Mouse (Mus musculus): ENCODE data around the gene Skap2.
A peak's percentile ranks its signal among the peaks of the same experiment; 100 is the strongest.

Skap2 gene

DNA sequence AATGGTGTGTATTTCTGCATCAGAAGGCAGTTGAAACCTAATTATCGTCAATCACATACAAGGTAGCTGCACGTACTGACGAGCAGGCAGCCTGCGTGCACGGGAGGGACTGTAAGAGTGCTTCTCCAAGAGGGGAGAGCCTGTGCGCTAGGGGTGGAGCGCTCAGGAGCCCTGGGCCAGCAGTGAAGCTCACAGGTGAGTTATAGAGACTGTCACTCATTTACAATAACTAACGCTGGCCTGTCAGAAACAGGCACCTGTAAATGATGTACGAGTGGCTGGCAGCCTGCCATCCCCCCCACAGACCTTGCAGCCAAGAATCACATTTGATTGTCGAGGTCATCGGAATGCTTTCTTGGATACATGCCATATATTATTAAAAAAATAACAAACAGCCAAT lies 168.2 kb downstream of the Skap2 start:
- DNase-seq (ENCODE audit: low read depth, low spot score) = no peak

DNA sequence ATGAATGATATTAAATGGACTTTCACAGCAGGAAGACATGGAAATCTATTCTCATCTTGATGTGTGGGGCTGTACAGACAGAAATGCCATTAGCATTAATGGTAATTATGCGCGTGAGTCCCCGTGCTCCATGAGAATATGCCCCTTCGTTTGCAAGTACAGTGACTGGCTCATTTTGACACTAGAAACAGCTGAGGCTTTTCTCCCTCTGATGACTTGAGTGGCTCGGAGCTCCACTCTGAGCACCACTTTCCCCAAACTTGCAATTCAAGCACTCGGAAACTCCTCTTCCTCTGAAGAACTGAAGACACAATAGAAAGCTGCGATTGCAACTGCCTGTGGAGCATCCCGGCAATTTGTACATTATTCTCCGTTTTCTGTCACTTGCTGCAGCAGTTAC lies 169.3 kb downstream of the Skap2 start:
- no peak for DNase-seq (ENCODE audit: low read depth, low spot score)

DNA sequence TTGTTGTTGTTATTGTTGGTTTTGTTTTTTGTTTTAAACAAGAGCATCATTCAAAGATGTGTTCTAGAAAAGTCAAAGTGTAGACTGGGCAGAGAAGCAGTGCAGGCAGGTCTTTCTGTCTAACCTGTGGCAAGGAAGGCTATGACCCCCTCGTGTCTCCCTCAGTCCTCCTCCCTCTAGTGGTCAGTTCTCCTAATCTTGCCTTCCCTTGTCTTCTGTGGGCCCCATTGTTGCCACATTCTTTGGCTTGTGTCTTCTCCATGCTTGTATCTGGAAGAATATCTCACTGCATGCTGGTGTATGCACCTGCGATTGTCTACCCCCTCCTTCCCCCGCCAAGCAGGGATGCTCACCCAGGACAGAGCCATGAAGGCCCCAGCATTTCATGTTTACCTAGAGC lies 174.2 kb downstream of the Skap2 start:
- DNase-seq (ENCODE audit: low read depth, low spot score) = peak; percentile 7

DNA sequence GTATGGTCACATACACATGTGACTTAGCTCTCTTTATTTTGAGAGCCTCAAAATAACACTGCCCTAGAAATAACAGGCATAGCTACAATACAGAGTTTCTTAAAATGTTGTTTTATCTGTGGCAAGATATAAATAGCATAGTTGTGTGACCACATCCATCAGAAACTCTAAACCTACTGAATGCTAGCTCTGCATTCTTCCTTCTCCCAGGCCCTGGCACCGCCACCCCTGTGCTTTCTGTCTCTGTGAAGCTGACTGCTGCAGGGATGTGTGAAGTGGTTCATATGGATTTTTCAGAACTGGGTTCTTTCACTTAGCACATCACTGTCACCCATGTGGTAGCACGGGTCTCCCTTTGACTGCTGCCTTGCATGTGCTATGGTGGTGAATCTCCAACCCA lies 179.0 kb downstream of the Skap2 start:
- DNase-seq (ENCODE audit: low read depth, low spot score) = no peak

DNA sequence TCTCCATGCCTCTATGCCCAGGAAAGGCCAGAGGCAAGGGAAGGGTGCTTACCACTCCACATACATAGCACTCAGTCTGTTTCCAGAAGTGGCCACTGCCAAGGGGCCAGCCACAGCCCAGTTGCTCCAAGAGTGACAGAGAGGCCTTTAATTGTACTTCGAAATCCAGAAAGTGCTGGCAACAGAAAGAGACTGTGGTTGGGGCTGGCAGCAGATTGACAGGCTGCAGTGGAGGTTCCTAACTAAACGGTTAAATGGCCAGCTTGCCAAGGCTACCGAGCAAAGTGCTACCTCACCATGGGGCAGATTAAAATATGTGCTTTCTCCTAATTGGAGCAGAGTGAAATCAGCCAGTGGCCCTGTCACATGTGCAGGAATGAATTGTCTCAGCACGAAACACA lies 186.7 kb downstream of the Skap2 start:
- DNase-seq (ENCODE audit: low read depth, low spot score) = no peak

DNA sequence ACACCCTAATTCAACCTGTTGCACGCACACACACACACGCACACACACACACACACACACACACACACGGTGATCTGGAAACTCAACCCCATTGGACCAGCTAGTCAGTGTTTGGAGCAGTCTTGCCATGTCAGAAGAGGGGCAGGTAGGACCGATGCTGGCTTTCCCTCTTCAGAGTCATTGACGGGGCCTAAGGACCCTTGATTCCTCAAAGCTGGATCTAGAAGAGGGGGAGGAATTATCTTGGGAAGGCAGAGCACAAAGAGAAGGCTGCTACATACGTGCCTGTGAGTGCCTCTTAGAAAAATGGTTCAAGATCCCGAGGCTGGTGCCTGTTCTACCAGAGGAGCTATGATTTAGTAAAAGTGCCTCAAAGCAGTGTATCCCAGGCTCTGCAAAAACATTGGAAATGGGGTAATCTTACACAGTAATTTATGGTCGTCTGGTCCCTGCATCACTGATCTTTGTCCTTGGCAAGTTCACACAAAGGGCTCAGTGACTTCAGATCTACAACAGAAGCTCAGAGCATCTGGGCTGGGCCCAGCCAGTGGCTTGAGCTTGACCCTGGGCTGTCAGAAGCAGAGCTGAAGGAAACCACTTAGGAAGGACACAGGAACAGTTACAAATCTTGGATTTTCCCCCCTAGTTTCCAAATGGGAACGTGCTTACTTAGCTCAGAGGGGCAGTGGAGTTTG lies 188.1 kb downstream of the Skap2 start:
- DNase-seq (ENCODE audit: low read depth, low spot score) = no peak

DNA sequence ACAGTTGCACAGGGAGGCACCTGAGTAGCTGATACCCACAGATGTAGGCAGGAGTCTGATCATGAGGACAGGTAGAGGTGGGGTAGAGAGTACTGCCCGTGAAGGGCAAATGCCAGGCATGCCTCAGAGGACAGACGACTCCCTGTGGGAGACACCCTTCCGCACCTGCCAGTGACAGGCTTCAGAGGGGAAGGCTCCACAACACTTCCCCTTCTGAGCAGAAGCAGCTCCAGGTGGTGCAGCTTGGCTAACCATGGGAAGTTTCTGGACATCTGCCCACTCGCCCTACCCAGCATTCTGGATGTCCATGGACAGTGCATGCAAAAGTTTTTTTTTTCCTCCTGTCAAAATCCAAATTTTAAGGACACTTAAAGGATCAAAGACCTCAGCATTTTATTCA lies 190.3 kb downstream of the Skap2 start:
- DNase-seq (ENCODE audit: low read depth, low spot score) = no peak

DNA sequence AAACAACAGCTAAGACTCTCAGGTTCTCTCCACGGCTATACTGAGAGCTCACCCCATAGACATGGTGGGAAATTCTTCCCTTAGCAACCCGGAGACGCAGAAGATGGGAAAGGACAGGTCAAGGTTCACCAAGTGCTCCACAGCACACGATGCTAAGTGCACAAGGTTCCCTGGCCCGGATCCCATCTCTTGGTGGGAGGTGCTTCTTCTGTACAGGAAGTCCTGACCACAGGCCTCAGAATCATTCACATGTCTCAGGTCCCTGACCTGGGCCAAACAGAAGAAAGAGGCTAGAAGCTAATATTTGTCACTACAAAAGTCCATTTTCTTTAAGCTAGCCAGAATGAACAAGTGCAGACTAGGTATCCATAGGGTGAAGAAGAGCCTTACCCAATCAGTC lies 191.5 kb downstream of the Skap2 start:
- DNase-seq (ENCODE audit: low read depth, low spot score) = no peak

DNA sequence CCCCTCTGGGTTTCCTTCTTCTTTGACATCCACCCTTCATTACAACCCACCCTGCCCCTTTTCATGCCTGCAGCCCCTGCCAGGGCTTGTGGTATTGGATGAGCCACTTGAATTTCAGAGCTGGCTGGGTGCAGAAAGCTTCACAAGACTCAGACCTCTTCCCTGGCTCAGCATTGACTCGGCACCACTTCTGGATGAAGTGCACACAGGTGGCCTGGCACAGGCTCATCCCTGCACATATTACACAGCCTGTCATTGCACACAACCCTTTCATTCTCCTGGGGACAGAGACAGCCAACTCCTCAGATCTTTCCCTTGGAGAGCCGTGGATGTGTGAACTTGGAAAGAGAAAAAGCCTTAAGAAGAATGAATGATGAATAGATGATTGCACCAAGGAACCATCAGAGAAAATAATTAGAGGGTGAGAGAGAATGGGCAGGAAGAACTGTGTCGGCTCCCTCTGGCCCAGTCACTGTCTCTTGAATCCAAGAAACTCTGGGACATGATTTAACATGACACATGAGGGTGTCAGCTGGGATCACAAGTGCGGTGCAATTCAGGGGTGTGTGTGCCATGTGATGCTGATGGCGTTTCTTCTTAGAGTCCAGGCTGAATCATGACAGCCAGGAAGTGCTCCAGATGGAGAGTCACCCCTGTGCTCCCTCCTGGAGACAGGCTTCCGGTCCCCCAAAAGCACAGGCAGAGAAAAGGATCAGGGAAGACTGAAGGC lies 195.3 kb downstream of the Skap2 start:
- no peak for DNase-seq (ENCODE audit: low read depth, low spot score)

DNA sequence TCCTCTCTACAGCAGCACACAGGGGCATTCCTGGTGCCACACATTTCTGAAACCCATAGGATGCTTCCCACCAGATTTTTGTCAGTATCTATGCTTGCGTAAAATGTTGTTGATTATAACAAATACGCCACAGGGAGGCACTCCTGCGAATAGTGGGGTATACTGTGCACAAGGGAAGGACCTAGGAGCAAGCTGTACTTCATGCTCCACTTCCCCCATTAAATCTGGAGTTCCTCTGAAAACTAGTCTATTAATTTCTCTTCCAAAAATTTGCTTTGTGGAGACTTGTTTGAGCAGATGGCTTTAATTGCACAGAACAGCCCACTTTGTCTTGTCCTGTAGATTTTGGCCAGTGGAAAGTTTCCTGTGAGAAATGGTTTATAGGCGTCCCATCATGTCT lies 201.4 kb downstream of the Skap2 start:
- DNase-seq (ENCODE audit: low read depth, low spot score) = no peak

DNA sequence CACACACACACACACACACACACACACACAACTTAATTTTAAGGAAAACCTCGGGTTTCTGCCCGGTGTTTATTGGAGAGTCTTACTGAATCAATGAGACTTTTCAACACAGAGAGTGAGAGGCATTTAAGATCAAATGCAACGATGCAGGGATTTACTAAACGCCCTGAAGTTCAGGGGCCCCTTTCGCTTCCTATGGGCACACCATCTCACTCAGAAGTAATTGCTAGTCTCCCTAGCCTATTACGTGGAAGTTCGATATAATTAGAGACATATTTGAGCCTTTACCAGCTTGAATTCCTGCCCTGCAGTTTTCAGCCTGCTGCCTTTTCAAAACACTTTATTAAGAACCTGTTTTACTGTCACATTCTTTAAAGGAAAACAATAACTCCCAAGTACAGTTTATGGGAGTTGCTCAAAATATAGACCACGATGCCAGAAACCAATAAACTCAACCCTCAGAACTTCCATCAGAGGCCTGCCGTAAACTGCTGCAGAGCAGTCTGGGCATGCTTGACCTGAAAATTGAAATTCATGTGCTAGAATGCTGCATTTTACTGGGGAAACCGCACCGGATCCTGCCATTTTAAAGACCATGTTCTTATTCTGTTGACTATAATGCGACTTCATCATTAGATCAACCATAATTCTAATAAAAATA lies 203.1 kb downstream of the Skap2 start:
- no peak for DNase-seq (ENCODE audit: low read depth, low spot score)

DNA sequence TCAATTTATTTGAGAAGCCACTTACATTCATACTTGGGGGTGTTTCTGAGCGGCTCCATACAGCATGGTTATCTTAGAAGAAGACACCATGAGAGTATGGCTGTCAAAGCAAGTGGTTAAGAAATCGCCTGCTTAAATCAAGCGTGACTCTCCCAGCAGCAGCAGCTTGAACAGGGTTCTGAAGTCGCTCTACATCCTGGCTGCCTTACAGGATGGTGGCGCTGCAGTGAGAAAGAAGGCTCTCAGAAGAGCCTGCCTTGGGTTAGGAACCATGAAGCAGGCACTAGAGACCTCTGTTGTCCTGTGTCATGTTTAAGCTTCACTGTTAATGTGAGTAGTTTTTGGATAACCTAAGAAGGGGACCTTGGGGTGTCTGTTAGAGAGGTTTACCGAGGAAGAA lies 204.3 kb downstream of the Skap2 start:
- peak; percentile 56 for DNase-seq (ENCODE audit: low read depth, low spot score)

All from A20 (cell line).